Mouse (Mus musculus): ENCODE measurements around the gene Pgf.

DNA sequence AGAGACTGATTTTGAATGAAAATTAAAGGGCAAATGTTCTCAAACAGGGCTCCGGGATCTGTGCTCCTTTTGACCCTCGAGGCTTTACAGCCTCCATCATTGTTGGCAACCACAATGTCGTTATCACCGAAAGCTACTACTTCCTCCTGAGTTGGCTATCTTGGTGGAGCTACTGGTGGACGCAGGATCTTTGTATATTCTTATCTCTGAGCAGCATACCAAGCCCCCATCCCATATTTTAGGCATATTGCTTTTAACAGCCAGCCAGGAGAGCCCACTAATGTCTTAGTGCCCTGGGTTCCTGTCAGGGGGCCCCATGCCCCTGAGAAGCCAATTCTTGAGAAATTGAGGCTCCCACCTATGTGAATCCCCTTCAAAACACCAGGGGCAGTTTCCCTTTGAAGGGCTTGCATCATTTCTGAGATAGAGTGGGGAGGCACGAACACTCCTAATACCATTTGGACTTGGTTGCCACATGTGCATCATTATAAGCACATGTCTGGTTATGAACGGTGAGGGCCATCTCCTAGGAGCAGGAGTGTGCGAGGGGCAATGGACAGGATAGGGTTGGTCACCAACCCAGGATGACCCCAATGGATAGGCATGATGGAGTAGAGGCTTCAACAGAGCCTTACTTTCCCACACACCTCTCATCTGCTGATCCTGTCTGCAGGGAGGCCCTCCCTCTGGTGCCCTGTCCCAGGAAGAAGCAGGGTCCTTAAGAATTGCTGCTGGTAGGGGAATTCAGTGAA is 43.4 kb downstream of the Pgf start:
- no peak for TF ChIP-seq CTCF (IDR thresholded peaks at IDR 0.05; ENCODE audit: control insufficient read depth, insufficient read depth, insufficient read length)
- no peak for TF ChIP-seq FOSL1 (IDR thresholded peaks at IDR 0.05; ENCODE audit: insufficient read depth, low read length, poor library complexity, severe bottlenecking)
- no peak for TF ChIP-seq CEBPB (IDR thresholded peaks at IDR 0.05; ENCODE audit: low read depth)
- TF ChIP-seq MAX (IDR thresholded peaks at IDR 0.05), result no peak
- no peak for TF ChIP-seq MYOG (IDR thresholded peaks at IDR 0.05; ENCODE audit: control insufficient read depth, extremely low read depth, insufficient read length)
- no peak for TF ChIP-seq USF1 (IDR thresholded peaks at IDR 0.05; ENCODE audit: low read depth)
- no peak for TF ChIP-seq MYOD1 (IDR thresholded peaks at IDR 0.05; ENCODE audit: control insufficient read depth, insufficient read length, low read depth)

Data from C2C12 (cell line).